Mouse (Mus musculus) lung, postnatal 25 days (tissue): ENCODE results near the gene Prr5l.
"Not testable (repeated sequence)": the region's sequence is repeated elsewhere in the genome, so short reads cannot be mapped to it uniquely, and the experiment has no call there.

ENCODE experiments used
- DNase-seq: peaks from one replicate; pipeline ENCODE4 v3.0.0; 2022; ENCODE audit warnings: low spot score

The Prr5l gene

GRCm38 (mm10) chr2:101762405-101762804 lies 120.4 kb downstream of the Prr5l start:
- DNase-seq = no peak

GRCm38 (mm10) chr2:101761898-101762297 lies 120.9 kb downstream of the Prr5l start:
- DNase-seq = no peak

- no peak for DNase-seq
Measured at GRCm38 (mm10) chr2:101759523-101760277, 123.1 kb downstream of the Prr5l start.

GRCm38 (mm10) chr2:101757806-101758205 lies 125.0 kb downstream of the Prr5l start:
- DNase-seq = no peak

GRCm38 (mm10) chr2:101756069-101756753 lies 126.6 kb downstream of the Prr5l start:
- DNase-seq = no peak

- DNase-seq = no peak
Measured at GRCm38 (mm10) chr2:101754939-101755555, 127.8 kb downstream of the Prr5l start.

- no peak for DNase-seq
Measured at GRCm38 (mm10) chr2:101754428-101754827, 128.4 kb downstream of the Prr5l start.

GRCm38 (mm10) chr2:101752979-101753378 lies 129.8 kb downstream of the Prr5l start:
- no peak for DNase-seq

GRCm38 (mm10) chr2:101752402-101752801 lies 130.4 kb downstream of the Prr5l start:
- peak; percentile 84 for DNase-seq

GRCm38 (mm10) chr2:101751236-101751922 lies 131.4 kb downstream of the Prr5l start:
- DNase-seq = no peak

GRCm38 (mm10) chr2:101746537-101746936 lies 136.3 kb downstream of the Prr5l start:
- peak; percentile 64 for DNase-seq

- DNase-seq = not testable (repeated sequence)
Measured at GRCm38 (mm10) chr2:101745656-101746055, 137.2 kb downstream of the Prr5l start.

GRCm38 (mm10) chr2:101742072-101742860 lies 140.6 kb downstream of the Prr5l start:
- DNase-seq = no peak

GRCm38 (mm10) chr2:101741653-101742052 lies 141.2 kb downstream of the Prr5l start:
- DNase-seq = no peak

GRCm38 (mm10) chr2:101739914-101740313 lies 142.9 kb downstream of the Prr5l start:
- DNase-seq = peak; percentile 54

GRCm38 (mm10) chr2:101733564-101733963 lies 149.3 kb downstream of the Prr5l start:
- DNase-seq = peak; percentile 75

GRCm38 (mm10) chr2:101732777-101733210 lies 150.0 kb downstream of the Prr5l start:
- DNase-seq = peak; percentile 58

GRCm38 (mm10) chr2:101730972-101731371 lies 151.9 kb downstream of the Prr5l start:
- DNase-seq = no peak

GRCm38 (mm10) chr2:101729472-101729871 lies 153.4 kb downstream of the Prr5l start:
- no peak for DNase-seq

- DNase-seq = no peak
Measured at GRCm38 (mm10) chr2:101727787-101728186, 155.0 kb downstream of the Prr5l start.

GRCm38 (mm10) chr2:101723333-101723881 lies 159.4 kb downstream of the Prr5l start:
- DNase-seq = no peak
